ENCODE assay signal across 8 mouse cellular contexts in the genomic region with DNA sequence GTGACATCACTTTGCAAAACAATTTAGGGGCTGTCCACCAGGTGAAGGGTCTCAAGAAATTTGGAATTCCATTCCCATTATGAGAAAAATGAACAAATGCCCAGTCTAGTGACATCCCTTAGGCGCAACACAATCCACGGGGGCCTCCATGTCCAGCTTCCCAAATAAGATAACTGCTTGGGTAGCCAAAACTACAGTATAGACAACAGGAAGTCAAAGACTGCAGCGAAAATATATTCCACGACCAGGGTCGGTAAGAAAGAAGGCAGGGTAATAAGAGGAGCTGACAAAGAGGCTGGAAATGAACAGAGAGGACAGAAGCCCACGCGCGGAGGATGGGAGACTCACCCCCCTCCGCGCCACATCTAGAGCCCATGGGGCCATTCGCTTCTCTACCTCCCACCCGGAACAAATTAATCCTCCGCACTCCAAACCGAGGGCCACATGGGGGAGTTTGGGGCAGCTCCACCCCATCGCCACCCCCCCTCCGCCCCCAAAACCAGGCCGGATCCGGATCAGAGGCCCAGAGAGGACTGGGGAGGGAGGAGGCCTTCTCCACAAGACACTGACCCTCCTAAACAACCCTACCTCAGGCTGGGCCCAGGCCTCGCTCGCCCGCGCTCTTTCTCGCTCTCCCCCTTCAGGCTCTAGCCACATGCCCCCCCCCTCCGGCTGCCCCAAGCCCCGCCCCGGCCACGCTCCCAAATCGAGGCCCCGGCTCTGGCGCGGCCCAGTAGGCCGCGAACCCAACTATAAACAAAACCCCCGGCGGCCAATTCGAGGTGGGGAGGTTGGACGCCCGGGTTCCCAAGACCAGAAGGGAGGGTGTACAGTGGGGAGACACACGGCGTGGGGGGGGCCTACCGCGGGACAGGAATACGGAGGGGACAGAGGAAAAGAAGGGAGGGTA. TPM values are rescaled to one million over a fixed set of nuclear protein-coding genes. Genes with fewer than 3 reads are reported as not detected.
DNase-seq lines count a peak whose midpoint lies in the region; ATAC-seq and TF ChIP-seq lines count a peak whose summit lies in the region.

Gene 4933434E20Rik (plus strand): TSS at position 196 of the 910 bp plus-strand sequence.

- 0 out of 2 replicates have a peak, but pooled peaks have one; percentile 20 for TF ChIP-seq CTCF in intestine, postnatal 0 days (IDR thresholded peaks at IDR 0.05; ENCODE audit: low read depth)

- peak within 1 kb of the TSS; percentile 98 for H3K27ac ChIP-seq in embryonic facial prominence, embryonic 12.5 days
- H3K27ac ChIP-seq in intestine, postnatal 0 days (ENCODE audit: low read depth, low read length), result peak within 1 kb of the TSS; percentile 92
- peak within 1 kb of the TSS; percentile 88 for H3K27ac ChIP-seq in limb, embryonic 14.5 days (replicated peaks; ENCODE audit: low read depth, low read length)
- peak within 1 kb of the TSS; percentile 93 for H3K27ac ChIP-seq in midbrain, embryonic 15.5 days

- under 1% methylated on average over 43 of the region's 43 CpGs for WGBS in embryonic facial prominence, embryonic 12.5 days
- WGBS in intestine, postnatal 0 days, result under 1% methylated on average over 42 of the region's 43 CpGs
- under 1% methylated on average over 37 of the region's 43 CpGs for WGBS in limb, embryonic 14.5 days
- under 1% methylated on average over 43 of the region's 43 CpGs for WGBS in midbrain, embryonic 15.5 days

- peaks cover 21% of the 10 kb centered on the region for H3K4me1 ChIP-seq in embryonic facial prominence, embryonic 12.5 days
- 0 out of 2 replicates have a peak, but pooled peaks cover 2% of the 10 kb centered on the region for H3K4me1 ChIP-seq in intestine, postnatal 0 days (replicated peaks; ENCODE audit: control insufficient read depth, insufficient read depth, low read length)
- peaks cover 19% of the 10 kb centered on the region for H3K4me1 ChIP-seq in limb, embryonic 14.5 days (ENCODE audit: control insufficient read depth, insufficient read depth, low read length)
- peaks cover 47% of the 10 kb centered on the region for H3K4me1 ChIP-seq in midbrain, embryonic 15.5 days

- H3K4me2 ChIP-seq in embryonic facial prominence, embryonic 12.5 days (replicated peaks), result peak within 1 kb of the TSS; percentile 70
- H3K4me2 ChIP-seq in intestine, postnatal 0 days (replicated peaks; ENCODE audit: low read depth), result peak within 1 kb of the TSS; percentile 71
- H3K4me2 ChIP-seq in limb, embryonic 14.5 days (replicated peaks; ENCODE audit: low read depth, low read length, severe bottlenecking), result peak within 1 kb of the TSS; percentile 74
- peak within 1 kb of the TSS; percentile 77 for H3K4me2 ChIP-seq in midbrain, embryonic 15.5 days

- TF ChIP-seq POLR2A in limb, embryonic 14.5 days (IDR thresholded peaks at IDR 0.05; ENCODE audit: borderline replicate concordance, extremely low read depth, insufficient read depth, insufficient read length), result no peak

- H3K9me3 ChIP-seq in embryonic facial prominence, embryonic 12.5 days, result no peaks in the 10 kb centered on the region
- H3K9me3 ChIP-seq in intestine, postnatal 0 days (ENCODE audit: control insufficient read depth), result no peaks in the 10 kb centered on the region
- no peaks in the 10 kb centered on the region for H3K9me3 ChIP-seq in limb, embryonic 14.5 days (ENCODE audit: control insufficient read depth, low read length)
- no peaks in the 10 kb centered on the region for H3K9me3 ChIP-seq in midbrain, embryonic 15.5 days

- H3K27me3 ChIP-seq in embryonic facial prominence, embryonic 12.5 days, result no peaks in the 10 kb centered on the region
- no peaks in the 10 kb centered on the region for H3K27me3 ChIP-seq in intestine, postnatal 0 days (replicated peaks; ENCODE audit: control insufficient read depth, insufficient read depth, low read length)
- no peaks in the 10 kb centered on the region for H3K27me3 ChIP-seq in limb, embryonic 14.5 days (ENCODE audit: control insufficient read depth, insufficient read depth, low read length)
- H3K27me3 ChIP-seq in midbrain, embryonic 15.5 days (replicated peaks), result no peaks in the 10 kb centered on the region
- H3K27me3 ChIP-seq in splenic B cell, adult 2 months (ENCODE audit: control insufficient read depth, insufficient read depth, low read length, poor library complexity, severe bottlenecking), result no peaks in the 10 kb centered on the region

- DNase-seq in 3134 (ENCODE audit: extremely low read depth, insufficient read length, low spot score) (peak; percentile 75), R1 (ENCODE audit: low read depth, low spot score) (peak; percentile 73)
- peak; percentile 48 for DNase-seq in limb, embryonic 14.5 days (ENCODE audit: low spot score)
- peak; percentile 82 for DNase-seq in splenic B cell, adult 2 months (ENCODE audit: low read depth, low spot score)

- ATAC-seq in embryonic facial prominence, embryonic 12.5 days (ENCODE audit: insufficient number of reproducible peaks, insufficient read depth, low FRiP score, low TSS enrichment), result peak; percentile 81
- ATAC-seq in granulocyte monocyte progenitor cell, adult 5-6 weeks (replicated peaks; ENCODE audit: poor library complexity, severe bottlenecking), result peak; percentile 72
- peak; percentile 62 for ATAC-seq in intestine, postnatal 0 days
- peak; percentile 56 for ATAC-seq in limb, embryonic 14.5 days (ENCODE audit: low FRiP score, low read depth)
- ATAC-seq in midbrain, embryonic 15.5 days (replicated peaks), result peak; percentile 86

- peak within 1 kb of the TSS; percentile 90 for H3K9ac ChIP-seq in embryonic facial prominence, embryonic 12.5 days
- peak within 1 kb of the TSS; percentile 97 for H3K9ac ChIP-seq in intestine, postnatal 0 days (ENCODE audit: low read depth, low read length)
- H3K9ac ChIP-seq in limb, embryonic 14.5 days (ENCODE audit: low read depth, low read length, severe bottlenecking), result peak within 1 kb of the TSS; percentile 83
- H3K9ac ChIP-seq in midbrain, embryonic 15.5 days, result peak within 1 kb of the TSS; percentile 97

- H3K4me3 ChIP-seq in embryonic facial prominence, embryonic 12.5 days, result peak within 1 kb of the TSS; percentile 89
- H3K4me3 ChIP-seq in intestine, postnatal 0 days (ENCODE audit: low read depth, low read length), result peak within 1 kb of the TSS; percentile 90
- H3K4me3 ChIP-seq in limb, embryonic 14.5 days (replicated peaks; ENCODE audit: low read length), result peak within 1 kb of the TSS; percentile 85
- H3K4me3 ChIP-seq in midbrain, embryonic 15.5 days, result peak within 1 kb of the TSS; percentile 95

- peaks cover 17% of the 10 kb centered on the region for H3K36me3 ChIP-seq in embryonic facial prominence, embryonic 12.5 days
- peaks cover 17% of the 10 kb centered on the region for H3K36me3 ChIP-seq in intestine, postnatal 0 days (ENCODE audit: control insufficient read depth, insufficient read depth)
- peaks cover 30% of the 10 kb centered on the region for H3K36me3 ChIP-seq in limb, embryonic 14.5 days (ENCODE audit: control insufficient read depth, insufficient read depth, low read length)
- peaks cover 3% of the 10 kb centered on the region; the same call in 1 of the 2 replicates for H3K36me3 ChIP-seq in midbrain, embryonic 15.5 days (replicated peaks)
- H3K36me3 ChIP-seq in splenic B cell, adult 2 months (ENCODE audit: control insufficient read depth, insufficient read depth, low read length, poor library complexity, severe bottlenecking), result peaks cover 2% of the 10 kb centered on the region; the same call in 1 of the 2 replicates

RNA-seq across cellular contexts. Expression of gene 4933434E20Rik, which starts in this region (rescaled TPM):
- 147 and 149 TPM in 2 replicates for polyA plus RNA-seq in embryonic facial prominence, embryonic 12.5 days (2016; fragmentation: Nextera tagmentation; extraction: Ambion mirVana)
- total RNA-seq in granulocyte monocyte progenitor cell, adult 5-6 weeks (2014; fragmentation: Nextera tagmentation), result 35.2 and 45.3 TPM in 2 replicates
- total RNA-seq in granulocyte monocyte progenitor cell, adult 5-6 weeks (2017), result 49.6 and 63.6 TPM in 2 replicates
- 128 and 130 TPM in 2 replicates for polyA plus RNA-seq in intestine, postnatal 0 days (2015; fragmentation: Nextera tagmentation; extraction: Ambion mirVana)
- polyA plus RNA-seq in limb, embryonic 14.5 days (2012; rRNA removed), result 62.2 and 69.4 TPM in 2 replicates
- 133 and 139 TPM in 2 replicates for polyA plus RNA-seq in limb, embryonic 14.5 days (2014; fragmentation: Nextera tagmentation; extraction: Ambion mirVana)
- 205 and 210 TPM in 2 replicates for polyA plus RNA-seq in midbrain, embryonic 15.5 days (2015; fragmentation: Nextera tagmentation; extraction: Ambion mirVana)

Comparison
In these comparisons a context has a peak if more than half of its experiments do, and no peak if none do; other contexts are left out.
1. Peak in every context shown above with its lines: DNase-seq, ATAC-seq, H3K4me3 ChIP-seq and H3K27ac ChIP-seq.